Mouse (Mus musculus) WW6 (cell line): ENCODE results near the gene Rplp1.

ENCODE experiments used
- DNase-seq: peaks from one replicate; pipeline ENCODE4 v3.0.0-alpha.2; 2013; ENCODE audit warnings: low read depth, low spot score

Gene Rplp1

DNA sequence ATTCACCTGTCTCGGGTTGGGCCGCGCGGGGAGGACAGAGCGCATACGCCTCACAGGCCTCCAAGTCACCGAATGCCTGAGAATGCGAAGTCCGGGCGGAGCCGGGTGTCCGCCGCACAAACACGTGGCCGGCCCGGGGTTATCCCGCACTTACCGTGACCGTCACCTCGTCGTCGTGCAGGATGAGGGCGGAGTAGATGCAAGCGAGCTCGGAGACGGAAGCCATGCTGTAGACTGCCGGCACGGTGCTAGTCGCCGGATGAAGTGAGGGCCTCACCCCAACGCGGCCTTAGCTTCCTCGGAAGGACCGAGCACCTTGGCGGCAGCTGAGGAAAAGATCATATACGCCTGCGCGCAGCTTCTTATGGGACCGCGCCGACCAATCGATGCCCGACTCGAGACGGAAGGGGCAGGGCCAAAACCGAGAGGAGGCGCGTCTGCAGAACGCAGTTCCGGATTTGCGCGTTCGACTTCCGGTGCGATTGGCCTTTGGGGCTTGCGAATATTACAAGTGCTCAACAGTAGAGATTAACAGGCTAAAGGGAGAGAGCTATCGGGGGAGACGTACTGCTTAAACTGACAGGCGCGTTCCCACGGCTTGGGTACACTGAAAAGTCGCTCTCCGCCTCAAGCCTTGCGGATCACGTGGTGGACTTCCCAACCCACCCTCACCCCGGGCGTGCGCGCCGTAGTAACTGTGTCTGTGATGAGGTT lies at the start of gene Rplp1:
Gene Rplp1 (minus strand): TSS at position 340 of the 714 bp plus-strand sequence.
- DNase-seq, result peak; percentile 92

GRCm38 (mm10) chr9:61963356-61963755 lies 49.0 kb upstream of the Rplp1 start:
- no peak for DNase-seq

DNA sequence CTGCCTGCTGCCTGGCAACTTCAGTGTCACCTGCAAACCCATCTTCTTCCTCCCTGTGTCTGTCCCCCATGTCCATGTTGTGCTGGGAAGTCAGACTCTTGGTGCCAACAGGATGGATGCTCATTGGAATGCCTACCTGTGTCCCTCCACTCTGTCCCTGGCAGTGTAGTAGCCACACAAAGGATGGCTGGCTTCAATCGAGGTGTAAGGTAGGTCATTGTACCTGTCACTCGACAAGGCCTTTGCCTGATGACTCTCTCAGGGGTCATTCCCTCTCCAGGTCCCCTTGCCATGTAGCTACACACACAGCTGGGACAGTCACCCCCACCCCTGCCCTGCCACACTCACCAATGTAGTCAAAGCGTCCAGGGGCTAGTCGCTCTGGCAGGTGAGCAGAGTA lies 46.8 kb upstream of the Rplp1 start:
- DNase-seq, result no peak

- DNase-seq, result no peak
Measured at GRCm38 (mm10) chr9:61960753-61961152, 46.4 kb upstream of the Rplp1 start.

- no peak for DNase-seq
Measured at GRCm38 (mm10) chr9:61959921-61960569, 45.7 kb upstream of the Rplp1 start.

DNA sequence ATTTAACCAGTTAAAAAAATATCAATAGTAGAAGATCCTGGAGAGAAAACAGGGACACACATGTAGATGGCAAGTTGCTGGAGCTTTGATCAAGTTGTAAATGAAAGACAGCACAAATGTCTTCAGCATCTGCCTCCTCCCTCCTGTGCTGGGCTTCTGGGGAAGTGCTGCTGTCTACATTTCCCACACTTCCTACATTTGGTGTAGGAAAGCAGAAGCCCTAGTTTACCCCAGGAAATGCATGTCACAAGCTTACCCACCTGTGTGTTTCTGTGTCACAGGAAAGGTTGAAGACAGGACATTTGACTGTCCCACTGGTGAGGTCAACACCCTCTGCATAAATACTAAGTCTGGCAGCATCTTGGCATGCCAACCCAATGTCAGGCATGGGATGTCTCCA lies 40.4 kb upstream of the Rplp1 start:
- DNase-seq, result no peak

GRCm38 (mm10) chr9:61952241-61952640 lies 37.9 kb upstream of the Rplp1 start:
- no peak for DNase-seq

- DNase-seq, result peak; percentile 66
Measured at GRCm38 (mm10) chr9:61947402-61948346, 33.3 kb upstream of the Rplp1 start.

DNA sequence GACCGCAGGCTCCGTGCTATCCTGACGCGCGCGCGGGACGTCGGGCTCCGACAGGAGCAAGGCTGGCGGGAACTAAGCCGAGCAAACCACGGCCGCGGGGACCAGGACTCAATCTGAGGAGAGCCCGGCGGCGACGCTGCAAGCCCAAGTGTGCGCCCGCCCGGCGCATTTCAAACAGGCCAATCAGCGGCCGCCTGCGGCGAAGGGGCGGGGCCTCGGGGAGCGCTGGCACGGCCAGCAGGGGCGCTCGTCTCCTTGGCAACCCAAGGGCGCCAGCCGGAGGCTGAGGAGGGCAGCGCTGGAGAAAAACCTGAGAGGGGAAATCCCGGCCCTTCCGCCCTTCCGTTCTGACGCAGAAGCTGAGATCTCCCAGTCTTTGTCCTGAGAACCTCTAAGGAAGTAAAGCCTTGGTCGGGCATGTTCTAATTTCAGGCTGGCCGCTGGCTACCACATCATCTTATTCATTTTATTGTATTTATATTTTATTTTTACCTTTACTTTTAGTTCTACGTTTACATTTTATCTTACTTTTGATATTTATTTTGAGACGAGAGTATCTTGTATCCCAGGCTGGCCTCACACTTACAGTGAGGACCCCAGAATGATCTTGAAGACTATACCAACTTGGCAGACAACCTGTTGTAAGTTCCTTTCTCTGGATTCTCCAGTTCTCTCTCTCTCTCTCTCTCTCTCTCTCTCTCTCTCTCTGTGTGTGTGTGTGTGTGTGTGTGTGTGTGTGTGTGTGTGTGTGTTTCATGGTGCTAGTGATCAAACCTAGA lies 32.5 kb upstream of the Rplp1 start, which contains the start of gene Kif23:
Gene Kif23 (minus strand): TSS at position 152 of the 779 bp plus-strand sequence.
- DNase-seq, result peak; percentile 95

DNA sequence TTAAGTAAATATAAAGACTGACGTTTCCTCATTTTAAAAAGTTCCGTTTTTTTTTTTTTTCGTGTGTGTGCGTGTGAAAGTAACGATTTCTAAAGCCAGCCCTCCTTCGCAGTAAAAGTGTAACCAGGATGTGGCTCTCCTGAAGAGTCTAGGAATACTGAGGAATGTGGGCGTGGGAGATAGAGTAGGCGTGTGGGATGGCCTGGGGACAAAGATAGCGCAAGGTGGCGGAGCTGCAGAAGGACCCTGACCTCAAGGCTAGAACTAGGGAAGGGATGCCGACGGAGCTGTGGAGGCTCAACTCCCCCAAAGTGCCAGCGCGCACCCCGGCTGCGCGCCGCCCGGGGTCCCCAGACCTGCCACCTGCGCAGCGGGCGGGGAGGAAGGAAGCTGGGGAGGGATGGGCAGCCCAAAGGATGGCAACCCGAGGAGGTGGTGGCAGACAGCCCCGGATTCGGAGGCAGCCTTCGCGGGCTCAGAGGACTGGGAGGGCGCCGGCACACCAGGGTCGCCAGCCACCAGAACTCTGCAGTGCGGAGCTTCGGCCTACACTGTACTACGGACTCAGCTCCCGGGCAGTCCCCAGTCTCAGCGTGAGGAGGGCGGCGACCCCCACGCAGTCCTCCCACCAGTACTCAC lies 31.8 kb upstream of the Rplp1 start:
- DNase-seq, result peak; percentile 52

GRCm38 (mm10) chr9:61941054-61941453 lies 26.7 kb upstream of the Rplp1 start:
- no peak for DNase-seq

- DNase-seq, result no peak
Measured at GRCm38 (mm10) chr9:61933333-61933732, 19.0 kb upstream of the Rplp1 start.

GRCm38 (mm10) chr9:61932009-61932408 lies 17.7 kb upstream of the Rplp1 start:
- DNase-seq, result no peak

GRCm38 (mm10) chr9:61925086-61925660 lies 10.8 kb upstream of the Rplp1 start:
- DNase-seq, result no peak

DNA sequence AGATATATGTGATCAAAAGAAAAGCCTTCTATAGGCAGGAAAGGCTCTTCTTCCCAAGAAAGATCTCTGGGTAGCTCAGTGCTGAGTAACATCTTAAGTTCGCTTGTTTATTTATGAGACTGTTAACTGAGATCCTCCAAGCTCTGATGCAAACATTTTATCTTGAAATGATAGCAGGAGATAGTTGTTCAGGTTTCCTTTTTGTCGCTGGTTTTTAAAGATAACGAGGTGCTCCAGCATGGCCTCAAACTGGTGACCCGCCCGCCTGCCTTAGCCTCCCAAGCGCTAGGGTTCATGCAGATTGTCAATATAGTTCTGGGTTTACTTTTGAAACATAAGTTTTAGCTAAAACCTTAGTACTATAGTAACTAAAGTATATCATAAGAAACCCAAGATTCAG lies 6.0 kb upstream of the Rplp1 start:
- no peak for DNase-seq

GRCm38 (mm10) chr9:61919464-61919863 lies 5.1 kb upstream of the Rplp1 start:
- no peak for DNase-seq

- DNase-seq, result no peak
Measured at GRCm38 (mm10) chr9:61917436-61917835, 3.1 kb upstream of the Rplp1 start.

DNA sequence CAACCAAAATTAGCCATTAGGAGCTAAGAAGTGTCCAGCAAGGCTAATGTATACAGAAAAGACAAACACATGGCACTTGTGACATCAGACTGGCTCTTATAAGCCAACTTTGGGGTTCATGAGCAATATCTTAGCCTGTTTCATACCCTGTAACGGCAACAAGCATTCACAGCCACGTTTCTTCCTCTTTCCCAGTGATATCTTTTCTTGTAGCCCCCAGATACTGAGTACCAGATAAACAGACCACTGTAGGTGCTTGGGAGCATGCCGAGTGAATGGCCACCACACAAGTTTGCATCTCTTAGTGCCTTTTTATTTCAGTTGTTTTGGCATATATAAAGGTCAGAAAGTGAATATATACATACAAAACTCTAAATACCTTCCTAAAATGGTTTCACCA lies 2.6 kb upstream of the Rplp1 start:
- DNase-seq, result no peak

GRCm38 (mm10) chr9:61915393-61916005 lies 1.2 kb upstream of the Rplp1 start:
- DNase-seq, result no peak

GRCm38 (mm10) chr9:61914917-61915300 lies 567 bp upstream of the Rplp1 start:
- DNase-seq, result no peak
